Mouse (Mus musculus) erythroblast, adult 5-6 weeks (primary cell): Measurements from ENCODE around the gene 1700067P10Rik. TPM values are rescaled to one million over a fixed set of nuclear protein-coding genes. Genes with fewer than 3 reads are reported as not detected.
A peak's percentile ranks its signal among the peaks of the same experiment; 100 is the strongest.

Experiments used
- ATAC-seq: replicated peaks from 2 replicates; pipeline ENCODE4 v1.8.0; 2016; ENCODE audit warnings: moderate number of reproducible peaks, mild to moderate bottlenecking, moderate TSS enrichment, inconsistent platforms; ENCODE audit not compliant: poor library complexity, low FRiP score, severe bottlenecking
- total RNA-seq, 2 experiments: library from RNA; stranded (forward) in 1 of 2; stranded (reverse) in 1 of 2; fragments of 150-400 nt in 1 of 2; fragments of 200-764, 138-1000 nt in 1 of 2; gene quantifications; 2 replicates each; pipeline versions ENCODE4 v1.2.3 to v1.2.4; 2015 to 2017; ENCODE audit warnings: low replicate concordance in 2 of 2

The 1700067P10Rik gene
- total RNA-seq, 2 experiments from 2014 or later: not detected

- ATAC-seq: no peak
Measured at GRCm38 (mm10) chr17:48094820-48095680, 5.9 kb downstream of the 1700067P10Rik start.

GRCm38 (mm10) chr17:48095718-48096121 is 6.6 kb downstream of the 1700067P10Rik start:
- ATAC-seq: no peak

- no peak for ATAC-seq
Measured at GRCm38 (mm10) chr17:48096321-48096720, 7.2 kb downstream of the 1700067P10Rik start.

GRCm38 (mm10) chr17:48097011-48097742 is 8.1 kb downstream of the 1700067P10Rik start:
- no peak for ATAC-seq

- ATAC-seq: no peak
Measured at GRCm38 (mm10) chr17:48097743-48098527, 8.8 kb downstream of the 1700067P10Rik start.

DNA sequence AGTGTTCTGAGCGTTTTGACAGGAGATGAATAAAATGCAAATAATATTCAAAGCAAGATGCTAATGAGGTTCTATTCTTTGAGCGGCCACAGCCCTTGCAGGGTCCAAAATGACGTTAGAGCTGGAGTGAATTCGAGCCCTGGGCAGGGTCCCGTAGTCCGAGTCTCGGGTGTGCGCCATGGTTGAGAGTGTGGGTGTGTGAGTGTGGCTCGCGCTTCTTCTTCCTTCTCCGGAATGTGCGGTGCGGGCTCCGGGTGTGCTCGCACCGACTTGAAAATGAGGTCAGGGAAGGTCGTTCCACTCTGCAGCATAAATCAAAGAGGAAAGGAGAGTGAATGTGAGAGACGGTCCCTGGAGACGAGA is 9.4 kb downstream of the 1700067P10Rik start:
- no peak for ATAC-seq

GRCm38 (mm10) chr17:48099312-48099711 is 10.2 kb downstream of the 1700067P10Rik start:
- no peak for ATAC-seq

- peak; percentile 83 for ATAC-seq
Measured at GRCm38 (mm10) chr17:48100441-48101417, 11.6 kb downstream of the 1700067P10Rik start.

DNA sequence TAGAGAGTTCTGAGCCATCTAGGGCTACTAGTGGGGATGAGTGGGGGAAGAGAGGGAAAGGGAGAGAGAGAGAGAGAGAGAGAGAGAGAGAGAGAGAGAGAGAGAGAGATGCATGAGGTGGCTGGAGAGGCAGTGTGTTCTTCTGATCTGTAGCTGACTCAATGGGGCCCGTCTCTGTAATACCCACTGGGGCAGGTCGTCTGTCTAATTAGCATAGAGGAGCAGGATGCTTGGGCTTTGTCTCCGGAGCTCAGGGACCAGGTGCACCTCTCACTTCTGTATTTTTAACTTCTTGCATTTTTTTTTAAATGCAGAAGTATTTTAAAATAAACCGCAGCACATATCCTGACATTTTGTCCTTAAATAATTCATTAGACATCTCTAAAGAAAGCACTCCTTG is 18.2 kb downstream of the 1700067P10Rik start:
- ATAC-seq: no peak

DNA sequence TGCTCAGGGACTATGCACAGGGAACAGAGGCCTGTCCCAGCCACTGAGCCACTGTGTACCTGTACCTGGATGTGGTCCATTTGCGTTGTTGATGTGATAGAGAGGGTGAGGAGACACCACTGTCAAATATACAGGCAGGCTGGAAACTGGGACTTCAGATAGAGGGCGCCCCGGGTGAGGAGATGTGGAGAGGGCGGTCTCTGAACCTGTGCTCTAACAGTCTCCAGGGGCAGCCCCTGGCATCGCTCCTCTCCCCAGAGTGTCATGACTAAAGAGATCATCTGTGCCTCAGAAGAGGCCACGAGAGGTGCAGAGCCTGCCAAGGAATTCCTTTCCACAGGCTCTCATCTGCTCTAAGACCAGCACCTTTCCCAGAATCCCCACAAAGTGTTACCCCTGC is 18.7 kb downstream of the 1700067P10Rik start:
- no peak for ATAC-seq

DNA sequence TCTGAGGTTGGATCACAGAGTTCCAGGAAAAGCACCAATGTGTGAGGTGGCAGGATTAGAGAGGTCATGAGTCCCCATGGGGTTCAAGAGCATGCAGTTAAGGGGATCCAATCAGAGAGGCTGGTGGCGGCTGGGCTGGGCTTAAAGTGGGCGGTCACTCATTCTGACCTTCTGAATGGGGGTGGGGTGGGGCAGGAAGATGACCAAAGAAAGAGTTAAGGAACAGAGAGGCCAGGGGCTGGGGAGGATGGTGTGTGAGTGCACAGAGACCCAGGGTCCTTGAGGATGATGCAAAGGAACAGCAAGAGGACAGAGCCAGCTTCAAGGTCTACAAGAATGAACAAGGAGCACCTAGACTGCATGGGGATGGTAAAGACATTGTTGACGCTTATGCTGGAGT is 19.4 kb downstream of the 1700067P10Rik start:
- ATAC-seq: no peak

DNA sequence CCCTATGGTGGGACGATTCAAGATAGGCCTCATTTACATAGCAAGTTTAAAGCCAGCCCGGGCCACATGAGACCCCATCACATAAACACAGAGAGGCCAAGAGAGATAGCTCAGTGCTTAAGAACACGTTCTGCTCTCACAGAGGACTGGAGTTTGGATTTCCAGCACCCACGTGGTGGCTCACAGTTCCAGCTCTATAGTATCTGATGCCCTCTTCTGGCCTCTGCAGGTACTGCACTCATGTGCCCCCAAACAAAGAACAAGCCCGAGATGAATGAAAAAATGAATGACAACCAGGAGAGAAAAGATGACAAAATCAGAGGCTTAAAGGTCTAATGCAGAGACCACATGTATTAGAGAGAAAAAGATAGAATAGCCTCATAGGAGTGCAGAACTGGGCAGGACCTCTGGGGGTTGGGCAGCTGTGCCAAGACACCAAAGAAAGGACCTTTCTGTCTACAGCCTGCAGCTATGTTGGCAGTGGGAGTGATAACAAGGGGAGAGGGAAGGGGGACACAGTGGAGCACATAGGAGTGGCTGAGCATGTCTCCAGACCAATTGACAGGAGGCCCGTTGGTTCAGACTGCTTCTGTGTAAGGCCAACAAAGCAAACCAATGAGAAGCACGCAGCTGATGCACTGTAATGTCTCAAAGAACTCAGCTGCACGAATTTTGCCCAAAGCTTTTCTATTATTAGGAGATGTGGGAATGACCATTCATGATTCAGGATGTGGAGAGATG is 21.6 kb downstream of the 1700067P10Rik start:
- ATAC-seq: peak; percentile 75; the same call in 1 of the 2 replicates

GRCm38 (mm10) chr17:48118570-48118969 is 29.5 kb downstream of the 1700067P10Rik start:
- no peak for ATAC-seq

DNA sequence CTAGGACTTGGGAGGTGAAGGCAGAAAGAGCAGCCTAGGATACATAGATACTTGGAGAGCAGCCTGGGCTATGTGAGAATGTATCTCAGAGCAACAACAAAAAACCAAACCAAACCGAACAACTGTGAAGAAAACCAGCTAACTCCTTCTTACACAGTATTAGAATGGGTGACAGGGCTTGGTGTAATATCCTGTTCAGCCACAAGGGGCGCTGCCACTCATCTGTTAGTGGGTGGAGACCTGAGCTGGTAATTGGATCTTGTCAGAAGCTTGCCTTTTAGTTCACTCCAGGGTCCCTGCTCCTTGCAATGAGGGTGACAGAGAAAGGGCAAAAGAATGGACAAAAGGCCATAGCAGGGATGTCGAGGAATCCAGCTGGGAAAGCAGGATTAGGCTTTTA is 30.5 kb downstream of the 1700067P10Rik start:
- peak; percentile 87 for ATAC-seq

DNA sequence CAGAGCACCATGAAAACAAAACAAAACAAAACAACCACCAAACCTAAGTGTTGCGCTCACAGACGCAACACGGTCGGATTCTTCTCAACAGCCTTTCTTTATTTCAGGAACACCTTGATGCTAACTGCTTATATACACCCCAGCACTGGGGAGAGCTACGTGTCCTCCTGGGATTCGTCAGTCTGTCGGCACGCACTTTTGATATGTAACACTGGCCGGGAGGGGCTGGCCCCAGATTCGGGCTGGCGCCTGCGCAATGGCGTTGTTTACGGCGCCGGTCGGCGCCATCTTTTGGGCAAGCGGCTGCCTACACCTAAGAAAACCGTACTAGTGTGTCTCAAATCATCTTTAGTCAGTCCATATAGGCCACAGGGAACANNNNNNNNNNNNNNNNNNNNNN is 31.3 kb downstream of the 1700067P10Rik start:
- no peak for ATAC-seq

DNA sequence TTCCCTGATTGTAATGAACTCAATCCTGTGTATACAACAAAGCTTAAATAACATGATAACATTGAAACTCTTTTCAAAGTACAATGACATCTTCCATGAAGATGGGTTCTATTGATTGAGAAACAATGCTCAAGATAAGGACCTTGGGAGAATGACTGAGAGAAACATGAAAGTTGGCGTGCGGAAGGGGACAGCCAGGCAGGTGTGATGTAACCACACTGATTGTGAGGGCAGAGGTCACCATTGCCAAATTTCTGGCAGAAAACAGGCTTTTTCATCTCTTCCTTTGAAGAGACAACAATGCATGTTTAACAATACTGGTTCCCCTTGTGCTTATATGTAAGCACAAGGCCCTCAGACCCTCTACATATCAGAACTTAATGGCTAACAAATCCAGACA is 43.7 kb downstream of the 1700067P10Rik start:
- ATAC-seq: no peak
